Mouse (Mus musculus): ENCODE measurements around the gene Gm15091. TPM values are rescaled to one million over a fixed set of nuclear protein-coding genes. Genes with fewer than 3 reads are reported as not detected.
"Not testable (repeated sequence)": the region's sequence is repeated elsewhere in the genome, so short reads cannot be mapped to it uniquely, and the experiment has no call there.

Gm15091 gene
- not detected in 2 replicates for polyA plus RNA-seq (2015; fragmentation: Nextera tagmentation; extraction: Ambion mirVana)

- not testable (repeated sequence) for H3K27me3 ChIP-seq; H3K4me3 ChIP-seq; H3K27ac ChIP-seq; H3K4me2 ChIP-seq; H3K9me3 ChIP-seq; H3K36me3 ChIP-seq; H3K9ac ChIP-seq; H3K4me1 ChIP-seq (replicated peaks); ATAC-seq (ENCODE audit: low FRiP score)
- 76% methylated on average over 5 of the region's 6 CpGs for WGBS
Observed at GRCm38 (mm10) chrX:149941355-149941754, at the start of gene Gm15091. TSS of gene Gm15091 (plus strand) at chrX:149941655.

Other genes starting within 250 kb of the Gm15091 start
- gene Gm15097, start 157.2 kb upstream of the Gm15091 start, polyA plus RNA-seq (2015; fragmentation: Nextera tagmentation; extraction: Ambion mirVana): not detected in 2 replicates

All from hindbrain, embryonic 13.5 days (tissue).